Mouse (Mus musculus): ENCODE measurements around the gene Pmm2. TPM values are rescaled to one million over a fixed set of nuclear protein-coding genes. Genes with fewer than 3 reads are reported as not detected.

The Pmm2 gene
- polyA plus RNA-seq, 1 experiment: not detected

GRCm38 (mm10) chr16:8645546-8645945, 8.1 kb downstream of the Pmm2 start:
- no peaks in the 10 kb centered on the region for H3K4me1 ChIP-seq (ENCODE audit: control insufficient read depth, insufficient read depth, low read length)
- no peak overlapping the region for H3K4me3 ChIP-seq (ENCODE audit: insufficient read depth, low read depth, low read length)
- H3K27ac ChIP-seq (ENCODE audit: insufficient read depth, low read depth, low read length): no peak overlapping the region
- WGBS: 85% methylated on average over 6 of the region's 6 CpGs
- no peak for TF ChIP-seq CTCF (IDR thresholded peaks at IDR 0.05; ENCODE audit: insufficient read depth, low read depth, low read length)
- no peak for TF ChIP-seq POLR2A (IDR thresholded peaks at IDR 0.05; ENCODE audit: insufficient read depth, low read depth, low read length)

- TF ChIP-seq POLR2A (IDR thresholded peaks at IDR 0.05; ENCODE audit: insufficient read depth, low read depth, low read length) (no peak), CTCF (IDR thresholded peaks at IDR 0.05; ENCODE audit: insufficient read depth, low read depth, low read length) (no peak)
- no peak overlapping the region for H3K27ac ChIP-seq (ENCODE audit: insufficient read depth, low read depth, low read length)
- no peak overlapping the region for H3K4me3 ChIP-seq (ENCODE audit: insufficient read depth, low read depth, low read length)
- H3K4me1 ChIP-seq (ENCODE audit: control insufficient read depth, insufficient read depth, low read length): no peaks in the 10 kb centered on the region
- 92% methylated on average over 3 of the region's 3 CpGs for WGBS
Measured at GRCm38 (mm10) chr16:8650007-8650406, 12.5 kb downstream of the Pmm2 start.

DNA sequence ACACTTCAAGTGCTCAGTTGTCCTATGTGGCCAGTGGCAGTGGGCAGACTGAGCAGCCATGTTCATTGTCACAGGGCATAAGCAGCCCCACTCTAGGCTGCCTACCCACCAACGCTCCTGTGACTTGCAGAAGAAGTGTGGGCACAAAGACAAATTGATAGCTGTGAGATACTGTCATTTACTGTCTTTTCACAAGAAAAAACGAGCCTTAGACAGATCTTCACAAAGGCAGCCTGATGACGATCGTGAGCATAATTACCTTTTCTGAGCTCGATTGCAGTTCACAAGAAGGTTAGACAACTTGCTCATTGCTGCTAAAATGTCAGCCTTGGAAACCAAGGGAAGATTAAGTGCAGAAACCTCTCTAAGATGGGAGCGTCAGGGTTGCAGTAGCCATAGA, 17.6 kb downstream of the Pmm2 start:
- WGBS: 73% methylated on average over 6 of the region's 6 CpGs
- H3K4me3 ChIP-seq (ENCODE audit: insufficient read depth, low read depth, low read length): no peak overlapping the region
- H3K27ac ChIP-seq (ENCODE audit: insufficient read depth, low read depth, low read length): no peak overlapping the region
- TF ChIP-seq POLR2A (IDR thresholded peaks at IDR 0.05; ENCODE audit: insufficient read depth, low read depth, low read length): no peak
- TF ChIP-seq CTCF (IDR thresholded peaks at IDR 0.05; ENCODE audit: insufficient read depth, low read depth, low read length): no peak
- H3K4me1 ChIP-seq (ENCODE audit: control insufficient read depth, insufficient read depth, low read length): peaks cover 3% of the 10 kb centered on the region

DNA sequence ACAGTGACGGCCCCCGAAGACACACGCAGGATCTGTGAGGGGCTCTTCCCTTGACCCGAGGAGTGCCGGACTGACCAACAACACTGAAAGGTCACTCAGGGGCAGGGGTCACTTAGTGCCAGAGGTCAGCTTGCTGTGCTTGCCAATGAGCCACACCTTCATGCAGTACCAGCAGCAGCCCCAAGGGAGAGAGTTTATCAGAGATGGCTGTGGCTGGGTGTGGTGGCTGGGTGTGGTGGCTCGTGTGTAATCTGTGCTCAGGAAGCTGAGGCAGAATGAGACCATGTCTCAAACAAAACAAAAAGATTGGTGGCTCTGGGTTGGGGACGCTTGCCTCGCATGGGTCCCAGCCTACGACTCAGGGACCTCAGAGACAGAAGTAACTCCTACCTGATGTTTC, 18.1 kb downstream of the Pmm2 start:
- TF ChIP-seq CTCF (IDR thresholded peaks at IDR 0.05; ENCODE audit: insufficient read depth, low read depth, low read length): no peak
- TF ChIP-seq POLR2A (IDR thresholded peaks at IDR 0.05; ENCODE audit: insufficient read depth, low read depth, low read length): no peak
- Histone ChIP-seq H3K27ac (ENCODE audit: insufficient read depth, low read depth, low read length) (no peak overlapping the region), H3K4me1 (ENCODE audit: control insufficient read depth, insufficient read depth, low read length) (peaks cover 3% of the 10 kb centered on the region), H3K4me3 (ENCODE audit: insufficient read depth, low read depth, low read length) (no peak overlapping the region)
- WGBS: 87% methylated on average over 9 of the region's 9 CpGs

GRCm38 (mm10) chr16:8656256-8656655, 18.8 kb downstream of the Pmm2 start:
- H3K4me3 ChIP-seq (ENCODE audit: insufficient read depth, low read depth, low read length): no peak overlapping the region
- 81% methylated on average over 2 of the region's 2 CpGs for WGBS
- no peak for TF ChIP-seq POLR2A (IDR thresholded peaks at IDR 0.05; ENCODE audit: insufficient read depth, low read depth, low read length)
- TF ChIP-seq CTCF (IDR thresholded peaks at IDR 0.05; ENCODE audit: insufficient read depth, low read depth, low read length): no peak
- H3K27ac ChIP-seq (ENCODE audit: insufficient read depth, low read depth, low read length): no peak overlapping the region
- H3K4me1 ChIP-seq (ENCODE audit: control insufficient read depth, insufficient read depth, low read length): peaks cover 3% of the 10 kb centered on the region

GRCm38 (mm10) chr16:8658349-8658748, 20.9 kb downstream of the Pmm2 start:
- TF ChIP-seq CTCF (IDR thresholded peaks at IDR 0.05; ENCODE audit: insufficient read depth, low read depth, low read length) (no peak), POLR2A (IDR thresholded peaks at IDR 0.05; ENCODE audit: insufficient read depth, low read depth, low read length) (no peak)
- 78% methylated on average over 4 of the region's 4 CpGs for WGBS
- H3K27ac ChIP-seq (ENCODE audit: insufficient read depth, low read depth, low read length): no peak overlapping the region
- peaks cover 3% of the 10 kb centered on the region for H3K4me1 ChIP-seq (ENCODE audit: control insufficient read depth, insufficient read depth, low read length)
- no peak overlapping the region for H3K4me3 ChIP-seq (ENCODE audit: insufficient read depth, low read depth, low read length)

DNA sequence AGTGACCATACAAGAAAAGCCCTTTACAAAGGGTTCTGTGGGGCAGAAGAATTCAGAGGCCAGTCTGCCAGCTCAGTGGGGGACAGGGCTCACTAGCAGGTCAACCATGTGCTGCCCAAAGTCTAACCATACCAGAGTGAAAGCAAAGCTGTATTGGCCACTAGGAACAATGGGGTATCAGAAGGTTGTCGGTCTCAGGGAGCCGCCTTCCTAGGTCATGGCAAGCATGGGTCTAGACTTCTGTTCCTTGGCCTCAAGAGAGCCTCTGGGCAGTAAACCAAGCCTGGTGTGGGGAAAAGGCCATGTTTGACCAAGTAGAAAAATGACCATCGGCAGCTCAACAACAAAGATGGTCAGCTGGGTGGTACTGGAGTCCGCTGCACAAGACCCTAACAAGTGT, 21.3 kb downstream of the Pmm2 start:
- TF ChIP-seq CTCF (IDR thresholded peaks at IDR 0.05; ENCODE audit: insufficient read depth, low read depth, low read length): no peak
- no peak for TF ChIP-seq POLR2A (IDR thresholded peaks at IDR 0.05; ENCODE audit: insufficient read depth, low read depth, low read length)
- 64% methylated on average over 4 of the region's 4 CpGs for WGBS
- H3K27ac ChIP-seq (ENCODE audit: insufficient read depth, low read depth, low read length): no peak overlapping the region
- H3K4me3 ChIP-seq (ENCODE audit: insufficient read depth, low read depth, low read length): no peak overlapping the region
- H3K4me1 ChIP-seq (ENCODE audit: control insufficient read depth, insufficient read depth, low read length): peaks cover 3% of the 10 kb centered on the region

GRCm38 (mm10) chr16:8663022-8663421, 25.5 kb downstream of the Pmm2 start:
- 62% methylated on average over 2 of the region's 2 CpGs for WGBS
- TF ChIP-seq POLR2A (IDR thresholded peaks at IDR 0.05; ENCODE audit: insufficient read depth, low read depth, low read length): no peak
- no peak for TF ChIP-seq CTCF (IDR thresholded peaks at IDR 0.05; ENCODE audit: insufficient read depth, low read depth, low read length)
- peaks cover 8% of the 10 kb centered on the region for H3K4me1 ChIP-seq (ENCODE audit: control insufficient read depth, insufficient read depth, low read length)
- no peak overlapping the region for H3K27ac ChIP-seq (ENCODE audit: insufficient read depth, low read depth, low read length)
- H3K4me3 ChIP-seq (ENCODE audit: insufficient read depth, low read depth, low read length): no peak overlapping the region

- Histone ChIP-seq H3K4me3 (ENCODE audit: insufficient read depth, low read depth, low read length) (no peak overlapping the region), H3K27ac (ENCODE audit: insufficient read depth, low read depth, low read length) (no peak overlapping the region), H3K4me1 (ENCODE audit: control insufficient read depth, insufficient read depth, low read length) (peaks cover 11% of the 10 kb centered on the region)
- 68% methylated on average over 24 of the region's 24 CpGs for WGBS
- TF ChIP-seq POLR2A (IDR thresholded peaks at IDR 0.05; ENCODE audit: insufficient read depth, low read depth, low read length) (no peak), CTCF (IDR thresholded peaks at IDR 0.05; ENCODE audit: insufficient read depth, low read depth, low read length) (no peak)
Measured at GRCm38 (mm10) chr16:8663606-8664539, 26.4 kb downstream of the Pmm2 start.
